Mouse (Mus musculus) mature B cell (primary cell): ENCODE measurements at regions not wholly inside any gene's neighbourhood (a gene's known extent, or its start where the extent isn't known, plus 50 kb on each side); places are given as distances from the start of the nearest gene placed in this dataset.

Source experiments
- in situ Hi-C: fragments of 300-500 bp; cut with MboI; formaldehyde crosslinking; loops from 2 replicates; pipeline ENCODE4 v1.14.3; 2019

GRCm38 (mm10) chr12:16190706-16191105 is 374.0 kb upstream of the Trib2 start:
- in situ Hi-C loops = no loop called here

- in situ Hi-C loops = no loop called here
Observed at GRCm38 (mm10) chr12:16189441-16189840, 372.7 kb upstream of the Trib2 start.

GRCm38 (mm10) chr12:16185976-16186515 is 369.3 kb upstream of the Trib2 start:
- in situ Hi-C loops = no loop called here

- in situ Hi-C loops = no loop called here
Observed at GRCm38 (mm10) chr12:16185431-16185923, 368.8 kb upstream of the Trib2 start.

GRCm38 (mm10) chr12:16183055-16183454 is 366.3 kb upstream of the Trib2 start:
- in situ Hi-C loops = no loop called here

- in situ Hi-C loops = no loop called here
Observed at GRCm38 (mm10) chr12:16181599-16181998, 364.9 kb upstream of the Trib2 start.

- in situ Hi-C loops = no loop called here
Observed at GRCm38 (mm10) chr12:16179897-16180296, 363.2 kb upstream of the Trib2 start.

- in situ Hi-C loops = no loop called here
Observed at GRCm38 (mm10) chr12:16176326-16176725, 359.6 kb upstream of the Trib2 start.

- in situ Hi-C loops = no loop called here
Observed at GRCm38 (mm10) chr12:16172176-16172575, 355.5 kb upstream of the Trib2 start.

- in situ Hi-C loops = no loop called here
Observed at GRCm38 (mm10) chr12:16171636-16172035, 354.9 kb upstream of the Trib2 start.

GRCm38 (mm10) chr12:16169781-16170535 is 353.2 kb upstream of the Trib2 start:
- in situ Hi-C loops = no loop called here

- in situ Hi-C loops = no loop called here
Observed at GRCm38 (mm10) chr12:16167793-16168343, 351.1 kb upstream of the Trib2 start.

- in situ Hi-C loops = no loop called here
Observed at GRCm38 (mm10) chr12:16165126-16165525, 348.4 kb upstream of the Trib2 start.

- in situ Hi-C loops = no loop called here
Observed at GRCm38 (mm10) chr12:16161947-16162346, 345.2 kb upstream of the Trib2 start.

GRCm38 (mm10) chr12:16157896-16158295 is 341.2 kb upstream of the Trib2 start:
- in situ Hi-C loops = no loop called here

GRCm38 (mm10) chr12:16155791-16156558 is 339.3 kb upstream of the Trib2 start:
- in situ Hi-C loops = no loop called here

- in situ Hi-C loops = no loop called here
Observed at GRCm38 (mm10) chr12:16154256-16154655, 337.5 kb upstream of the Trib2 start.

- in situ Hi-C loops = no loop called here
Observed at GRCm38 (mm10) chr12:16152108-16152507, 335.4 kb upstream of the Trib2 start.

GRCm38 (mm10) chr12:16151170-16151702 is 334.5 kb upstream of the Trib2 start:
- in situ Hi-C loops = no loop called here

GRCm38 (mm10) chr12:16146919-16147318 is 330.2 kb upstream of the Trib2 start:
- in situ Hi-C loops = no loop called here

GRCm38 (mm10) chr12:16145621-16146020 is 328.9 kb upstream of the Trib2 start:
- in situ Hi-C loops = no loop called here

- in situ Hi-C loops = no loop called here
Observed at GRCm38 (mm10) chr12:16141193-16141592, 324.5 kb upstream of the Trib2 start.
